17 mouse cellular contexts compared by ENCODE assay signal in genomic region chr13:63416824-63417223, GRCm38 (mm10).
"Had no signal": no experiment of that assay in that cellular context is flagged by ENCODE, and none has a peak within 500 bp of the region (broad histone marks: within the 10 kb centered on the region; RNA-seq: fewer than 3 reads in every experiment).

No protein-coding gene starts in this region.

- H3K27me3 ChIP-seq: liver, embryonic 13.5 days; liver, embryonic 15.5 days; midbrain, embryonic 13.5 days; midbrain, embryonic 15.5 days; neural tube, embryonic 12.5 days; stomach, embryonic 15.5 days had no signal

- H3K36me3 ChIP-seq: liver, embryonic 13.5 days; liver, embryonic 15.5 days; midbrain, embryonic 13.5 days; midbrain, embryonic 15.5 days; neural tube, embryonic 12.5 days; stomach, embryonic 15.5 days had no signal

- H3K4me3 ChIP-seq: liver, embryonic 13.5 days; liver, embryonic 15.5 days; megakaryocyte, embryonic 14.5 days; midbrain, embryonic 13.5 days; midbrain, embryonic 15.5 days; neural tube, embryonic 12.5 days; stomach, embryonic 15.5 days had no signal

- H3K4me2 ChIP-seq: liver, embryonic 11.5 days; liver, embryonic 13.5 days; liver, embryonic 15.5 days; midbrain, embryonic 11.5 days; midbrain, embryonic 13.5 days; midbrain, embryonic 15.5 days; neural tube, embryonic 12.5 days; stomach, embryonic 15.5 days had no signal

- ATAC-seq: liver, postnatal 0 days; midbrain, embryonic 13.5 days; midbrain, embryonic 15.5 days had no signal

- H3K9me3 ChIP-seq: liver, embryonic 13.5 days; liver, embryonic 15.5 days; megakaryocyte, embryonic 14.5 days; midbrain, embryonic 13.5 days; midbrain, embryonic 15.5 days; neural tube, embryonic 12.5 days; stomach, embryonic 15.5 days had no signal

- H3K4me1 ChIP-seq: midbrain, embryonic 13.5 days; midbrain, embryonic 15.5 days; neural tube, embryonic 12.5 days; stomach, embryonic 15.5 days had no signal

- DNase-seq: liver, embryonic 13.5 days; liver, postnatal 0 days; lung, postnatal 14 days; right cerebral cortex, postnatal 14 days; thymus, adult 2 months; thymus, postnatal 25 days; thymus, postnatal 4 days had no signal

- H3K9ac ChIP-seq: liver, embryonic 13.5 days; liver, embryonic 15.5 days; liver, postnatal 0 days; midbrain, embryonic 13.5 days; midbrain, embryonic 15.5 days; neural tube, embryonic 12.5 days; stomach, embryonic 15.5 days had no signal

- H3K27ac ChIP-seq: liver, embryonic 13.5 days; liver, embryonic 15.5 days; macrophage; midbrain, embryonic 13.5 days; midbrain, embryonic 15.5 days; neural tube, embryonic 12.5 days; stomach, embryonic 15.5 days; stomach, postnatal 0 days had no signal
